Mouse (Mus musculus): ENCODE measurements at regions not wholly inside any gene's neighbourhood (a gene's known extent, or its start where the extent isn't known, plus 50 kb on each side); places are given as distances from the start of the nearest gene placed in this dataset.
"Not testable (repeated sequence)": the region's sequence is repeated elsewhere in the genome, so short reads cannot be mapped to it uniquely, and the experiment has no call there.

- not testable (repeated sequence) for H3K9ac ChIP-seq (ENCODE audit: low read depth, low read length); H3K4me2 ChIP-seq (ENCODE audit: low read length); H3K4me1 ChIP-seq (ENCODE audit: control insufficient read depth, insufficient read depth, low read length); H3K4me3 ChIP-seq (ENCODE audit: low read depth, low read length); H3K27ac ChIP-seq (ENCODE audit: low read length); H3K9me3 ChIP-seq (replicated peaks; ENCODE audit: control insufficient read depth, low read length, poor library complexity, severe bottlenecking); H3K27me3 ChIP-seq (ENCODE audit: control insufficient read depth, insufficient read depth, low read depth, low read length); ATAC-seq; H3K36me3 ChIP-seq (ENCODE audit: control insufficient read depth, insufficient read depth, low read length)
- 94% methylated on average over 9 of the region's 14 CpGs for WGBS
Observed at GRCm38 (mm10) chr11:41090391-41090900, 335.3 kb upstream of the Ccng1 start.

- H3K27ac ChIP-seq (ENCODE audit: low read length), result no peak overlapping the region
- no peaks in the 10 kb centered on the region for H3K4me1 ChIP-seq (ENCODE audit: control insufficient read depth, insufficient read depth, low read length)
- WGBS, result 85% methylated on average over 3 of the region's 3 CpGs
- H3K4me2 ChIP-seq (ENCODE audit: low read length), result no peak overlapping the region
- no peak overlapping the region for H3K9ac ChIP-seq (ENCODE audit: low read depth, low read length)
- H3K4me3 ChIP-seq (ENCODE audit: low read depth, low read length), result no peak overlapping the region
- H3K27me3 ChIP-seq (ENCODE audit: control insufficient read depth, insufficient read depth, low read depth, low read length), result no peaks in the 10 kb centered on the region
- no peak for ATAC-seq
- no peaks in the 10 kb centered on the region for H3K9me3 ChIP-seq (replicated peaks; ENCODE audit: control insufficient read depth, low read length, poor library complexity, severe bottlenecking)
- H3K36me3 ChIP-seq (ENCODE audit: control insufficient read depth, insufficient read depth, low read length), result no peaks in the 10 kb centered on the region
Observed at GRCm38 (mm10) chr11:41063570-41063969, 308.5 kb upstream of the Ccng1 start.

- 84% methylated on average over 3 of the region's 3 CpGs for WGBS
- Histone ChIP-seq H3K4me2 (ENCODE audit: low read length) (no peak overlapping the region), H3K9ac (ENCODE audit: low read depth, low read length) (no peak overlapping the region), H3K4me3 (ENCODE audit: low read depth, low read length) (no peak overlapping the region), H3K4me1 (ENCODE audit: control insufficient read depth, insufficient read depth, low read length) (no peaks in the 10 kb centered on the region), H3K9me3 (replicated peaks; ENCODE audit: control insufficient read depth, low read length, poor library complexity, severe bottlenecking) (no peaks in the 10 kb centered on the region), H3K27me3 (ENCODE audit: control insufficient read depth, insufficient read depth, low read depth, low read length) (no peaks in the 10 kb centered on the region), H3K27ac (ENCODE audit: low read length) (no peak overlapping the region), H3K36me3 (ENCODE audit: control insufficient read depth, insufficient read depth, low read length) (no peaks in the 10 kb centered on the region)
- ATAC-seq, result no peak
Observed at GRCm38 (mm10) chr11:41057796-41058195, 302.7 kb upstream of the Ccng1 start.

GRCm38 (mm10) chr11:41030018-41030417, 274.9 kb upstream of the Ccng1 start:
- Histone ChIP-seq H3K27me3 (ENCODE audit: control insufficient read depth, insufficient read depth, low read depth, low read length) (no peaks in the 10 kb centered on the region), H3K4me1 (ENCODE audit: control insufficient read depth, insufficient read depth, low read length) (no peaks in the 10 kb centered on the region), H3K4me2 (ENCODE audit: low read length) (no peak overlapping the region), H3K36me3 (ENCODE audit: control insufficient read depth, insufficient read depth, low read length) (no peaks in the 10 kb centered on the region), H3K9ac (ENCODE audit: low read depth, low read length) (no peak overlapping the region), H3K27ac (ENCODE audit: low read length) (no peak overlapping the region), H3K9me3 (replicated peaks; ENCODE audit: control insufficient read depth, low read length, poor library complexity, severe bottlenecking) (no peaks in the 10 kb centered on the region), H3K4me3 (ENCODE audit: low read depth, low read length) (no peak overlapping the region)
- WGBS, result 92% methylated on average over 2 of the region's 2 CpGs
- ATAC-seq, result no peak

GRCm38 (mm10) chr11:41010096-41010495, 255.0 kb upstream of the Ccng1 start:
- Histone ChIP-seq H3K4me2 (ENCODE audit: low read length) (no peak overlapping the region), H3K27me3 (ENCODE audit: control insufficient read depth, insufficient read depth, low read depth, low read length) (no peaks in the 10 kb centered on the region), H3K27ac (ENCODE audit: low read length) (no peak overlapping the region), H3K36me3 (ENCODE audit: control insufficient read depth, insufficient read depth, low read length) (no peaks in the 10 kb centered on the region), H3K9me3 (replicated peaks; ENCODE audit: control insufficient read depth, low read length, poor library complexity, severe bottlenecking) (no peaks in the 10 kb centered on the region), H3K4me1 (ENCODE audit: control insufficient read depth, insufficient read depth, low read length) (no peaks in the 10 kb centered on the region), H3K9ac (ENCODE audit: low read depth, low read length) (no peak overlapping the region), H3K4me3 (ENCODE audit: low read depth, low read length) (no peak overlapping the region)
- WGBS, result 62% methylated on average over 3 of the region's 3 CpGs
- ATAC-seq, result no peak

- Histone ChIP-seq H3K9ac (ENCODE audit: low read depth, low read length) (no peak overlapping the region), H3K36me3 (ENCODE audit: control insufficient read depth, insufficient read depth, low read length) (no peaks in the 10 kb centered on the region), H3K4me3 (ENCODE audit: low read depth, low read length) (no peak overlapping the region), H3K9me3 (replicated peaks; ENCODE audit: control insufficient read depth, low read length, poor library complexity, severe bottlenecking) (no peaks in the 10 kb centered on the region), H3K27ac (ENCODE audit: low read length) (no peak overlapping the region), H3K27me3 (ENCODE audit: control insufficient read depth, insufficient read depth, low read depth, low read length) (no peaks in the 10 kb centered on the region), H3K4me2 (ENCODE audit: low read length) (no peak overlapping the region), H3K4me1 (ENCODE audit: control insufficient read depth, insufficient read depth, low read length) (no peaks in the 10 kb centered on the region)
- ATAC-seq, result no peak
- 87% methylated on average over 2 of the region's 2 CpGs for WGBS
Observed at GRCm38 (mm10) chr11:40972806-40973205, 217.7 kb upstream of the Ccng1 start.

GRCm38 (mm10) chr11:40927168-40927567, 172.1 kb upstream of the Ccng1 start:
- Histone ChIP-seq H3K36me3 (ENCODE audit: control insufficient read depth, insufficient read depth, low read length) (no peaks in the 10 kb centered on the region), H3K27me3 (ENCODE audit: control insufficient read depth, insufficient read depth, low read depth, low read length) (no peaks in the 10 kb centered on the region), H3K9ac (ENCODE audit: low read depth, low read length) (peak overlapping the region; percentile 51; the same call in 1 of the 2 replicates), H3K4me1 (ENCODE audit: control insufficient read depth, insufficient read depth, low read length) (no peaks in the 10 kb centered on the region), H3K9me3 (replicated peaks; ENCODE audit: control insufficient read depth, low read length, poor library complexity, severe bottlenecking) (no peaks in the 10 kb centered on the region), H3K27ac (ENCODE audit: low read length) (0 out of 2 replicates have a peak overlapping the region, but pooled peaks have one; percentile 55), H3K4me2 (ENCODE audit: low read length) (peak overlapping the region; percentile 52), H3K4me3 (ENCODE audit: low read depth, low read length) (peak overlapping the region; percentile 30)
- WGBS, result under 1% methylated on average over 12 of the region's 12 CpGs
- ATAC-seq, result peak; percentile 72

- Histone ChIP-seq H3K4me3 (ENCODE audit: low read depth, low read length) (no peak overlapping the region), H3K27ac (ENCODE audit: low read length) (no peak overlapping the region), H3K9me3 (replicated peaks; ENCODE audit: control insufficient read depth, low read length, poor library complexity, severe bottlenecking) (no peaks in the 10 kb centered on the region), H3K36me3 (ENCODE audit: control insufficient read depth, insufficient read depth, low read length) (no peaks in the 10 kb centered on the region), H3K4me2 (ENCODE audit: low read length) (no peak overlapping the region), H3K4me1 (ENCODE audit: control insufficient read depth, insufficient read depth, low read length) (no peaks in the 10 kb centered on the region), H3K27me3 (ENCODE audit: control insufficient read depth, insufficient read depth, low read depth, low read length) (no peaks in the 10 kb centered on the region), H3K9ac (ENCODE audit: low read depth, low read length) (no peak overlapping the region)
- 95% methylated on average over 1 of the region's 1 CpGs for WGBS
- no peak for ATAC-seq
Observed at GRCm38 (mm10) chr11:40891485-40891884, 136.4 kb upstream of the Ccng1 start.

- H3K27ac ChIP-seq (ENCODE audit: low read length), result no peak overlapping the region
- H3K36me3 ChIP-seq (ENCODE audit: control insufficient read depth, insufficient read depth, low read length), result no peaks in the 10 kb centered on the region
- H3K4me3 ChIP-seq (ENCODE audit: low read depth, low read length), result no peak overlapping the region
- ATAC-seq, result peak; percentile 87
- H3K4me1 ChIP-seq (ENCODE audit: control insufficient read depth, insufficient read depth, low read length), result peaks cover 6% of the 10 kb centered on the region; the same call in 1 of the 2 replicates
- no peak overlapping the region for H3K9ac ChIP-seq (ENCODE audit: low read depth, low read length)
- H3K9me3 ChIP-seq (replicated peaks; ENCODE audit: control insufficient read depth, low read length, poor library complexity, severe bottlenecking), result no peaks in the 10 kb centered on the region
- no peaks in the 10 kb centered on the region for H3K27me3 ChIP-seq (ENCODE audit: control insufficient read depth, insufficient read depth, low read depth, low read length)
- 0 out of 2 replicates have a peak overlapping the region, but pooled peaks have one; percentile 9 for H3K4me2 ChIP-seq (ENCODE audit: low read length)
- 20% methylated on average over 5 of the region's 5 CpGs for WGBS
Observed at GRCm38 (mm10) chr11:40884509-40884908, 129.4 kb upstream of the Ccng1 start.
